Mouse (Mus musculus): ENCODE measurements around the gene Dnajb14.
"Not testable (repeated sequence)": the region's sequence is repeated elsewhere in the genome, so short reads cannot be mapped to it uniquely, and the experiment has no call there.

The Dnajb14 gene

DNA sequence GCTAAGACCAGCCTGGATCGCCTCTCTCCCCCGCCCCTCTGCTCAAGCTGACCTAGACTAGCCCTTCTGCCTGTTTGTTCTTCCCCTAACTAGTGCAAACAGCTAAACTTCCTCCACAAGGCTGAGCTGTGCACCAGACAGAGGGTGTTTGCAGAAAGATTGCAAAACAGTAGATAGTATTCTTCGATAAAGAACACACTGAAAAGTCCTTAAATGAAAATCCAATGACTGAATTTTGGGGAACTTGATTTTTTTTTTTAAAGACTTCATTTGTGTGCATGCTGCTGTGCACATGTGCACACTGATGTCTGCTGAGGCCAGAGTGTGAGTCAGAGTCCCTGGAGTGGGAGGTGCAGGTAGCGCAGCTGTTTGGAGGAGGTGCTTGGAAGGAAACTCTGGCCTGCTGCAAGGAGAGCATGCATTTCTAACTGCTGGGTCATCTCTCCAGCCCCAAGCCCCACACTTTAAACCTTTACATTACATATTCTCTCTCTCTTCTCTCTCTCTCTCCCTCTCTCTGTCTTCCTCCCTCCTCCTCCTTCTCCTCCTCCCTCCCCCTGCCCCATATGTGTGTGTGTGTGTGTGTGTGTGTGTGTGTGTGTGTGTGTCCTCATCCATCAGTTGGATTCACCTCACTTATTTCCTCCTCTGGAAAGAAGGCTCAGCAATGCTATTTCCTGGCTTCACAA lies 84.9 kb downstream of the Dnajb14 start:
- no peak for DNase-seq (ENCODE audit: low read depth, low spot score)

DNA sequence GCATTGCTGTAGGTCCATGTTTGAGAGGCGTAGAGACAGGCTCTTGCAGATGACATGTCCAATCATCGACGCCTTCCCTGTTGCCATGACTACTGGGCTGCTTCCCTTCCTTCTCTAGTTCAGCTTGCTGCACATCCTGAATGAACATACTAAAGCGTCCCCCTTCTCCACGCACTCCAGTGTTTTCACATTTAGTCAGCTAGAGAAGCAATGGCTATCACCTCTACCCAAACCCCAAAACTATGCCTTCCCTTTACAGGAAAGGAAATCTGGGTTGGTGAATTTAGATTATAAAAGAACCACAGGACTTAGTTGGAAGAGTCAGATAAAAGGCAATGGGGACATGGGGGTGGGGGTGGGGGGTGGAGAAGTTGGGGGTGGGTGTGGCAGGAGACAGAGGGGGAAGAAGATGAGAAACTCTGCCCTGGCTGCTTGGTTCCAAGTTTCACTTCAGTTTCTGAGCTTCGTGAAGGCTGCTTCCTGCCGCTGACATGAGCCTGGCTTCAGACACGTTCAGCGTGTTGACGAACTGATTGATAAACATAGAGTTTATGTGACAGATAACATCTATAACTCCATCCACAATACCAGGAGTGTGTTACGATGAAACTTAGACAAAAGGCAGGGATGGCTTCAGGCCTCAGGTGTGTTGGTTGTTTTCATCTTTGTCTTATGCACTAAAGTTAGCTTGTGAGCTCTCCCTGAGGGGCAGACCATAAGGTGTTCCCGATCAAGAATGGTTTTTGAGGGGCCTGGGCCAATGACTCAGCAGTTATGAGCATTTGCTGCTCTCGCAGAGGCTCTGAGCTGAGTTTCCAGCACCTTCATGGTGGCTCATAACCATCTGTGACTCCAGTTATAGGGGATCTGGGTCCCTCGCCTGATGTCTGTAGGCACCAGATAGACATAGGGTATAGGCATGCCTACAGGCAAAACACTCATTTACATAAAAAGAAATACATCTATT lies 85.7 kb downstream of the Dnajb14 start:
- DNase-seq (ENCODE audit: low read depth, low spot score): peak; percentile 63

DNA sequence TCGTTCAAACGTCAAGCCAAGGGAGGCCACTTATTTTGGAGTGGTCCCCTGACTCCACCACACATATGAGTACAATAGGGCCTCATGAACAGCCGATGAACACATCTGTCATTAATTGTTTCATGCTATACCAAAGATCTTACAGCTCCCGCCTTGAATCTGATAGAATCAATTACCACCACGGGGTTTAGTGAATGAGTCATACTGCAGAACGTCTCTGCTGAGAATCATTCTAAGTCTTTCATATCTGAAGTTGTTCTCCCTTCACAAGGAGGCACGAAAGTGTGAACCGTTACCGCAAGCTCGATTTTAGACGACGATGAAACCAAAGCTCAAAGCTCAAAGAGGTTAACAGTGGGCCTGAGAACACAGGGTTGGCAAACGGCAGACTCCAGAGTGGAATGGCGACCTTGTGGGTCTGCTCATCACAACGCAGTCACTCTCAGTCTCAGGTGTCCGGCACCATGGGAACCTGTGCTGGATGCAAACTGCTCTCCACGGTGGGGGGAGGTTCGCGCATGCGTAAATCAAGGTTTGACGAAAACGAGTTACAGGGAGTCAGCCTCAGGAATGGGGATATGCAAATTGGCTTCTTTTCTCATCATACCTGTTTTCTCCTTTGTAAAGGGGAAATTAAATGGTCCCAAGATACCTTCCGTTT lies 86.9 kb downstream of the Dnajb14 start:
- DNase-seq (ENCODE audit: low read depth, low spot score): no peak

DNA sequence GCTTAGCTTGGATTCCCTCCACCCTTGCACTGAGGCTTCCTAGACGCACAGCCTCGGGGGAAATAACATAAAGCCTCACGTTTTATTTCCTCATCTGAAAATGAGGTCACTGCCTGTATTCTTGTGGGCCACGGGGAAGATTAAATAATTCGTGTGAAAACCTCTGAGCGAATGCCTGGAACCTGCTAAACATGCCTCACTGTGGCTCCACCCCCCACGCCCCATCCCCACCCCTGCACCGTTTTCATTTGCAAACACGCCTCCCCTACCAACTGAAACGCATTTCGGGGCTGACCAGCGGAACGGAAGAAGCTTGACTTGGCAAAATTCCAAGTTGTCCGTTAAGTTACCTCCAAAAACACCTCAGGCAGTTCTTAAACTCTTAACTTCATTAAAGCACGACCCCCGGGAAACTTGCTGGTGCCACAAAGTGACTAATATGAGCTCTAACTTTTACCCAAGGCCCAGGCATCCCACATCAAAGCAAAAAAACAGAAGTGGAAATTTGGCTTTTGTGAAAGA lies 88.1 kb downstream of the Dnajb14 start:
- DNase-seq (ENCODE audit: low read depth, low spot score): no peak

DNA sequence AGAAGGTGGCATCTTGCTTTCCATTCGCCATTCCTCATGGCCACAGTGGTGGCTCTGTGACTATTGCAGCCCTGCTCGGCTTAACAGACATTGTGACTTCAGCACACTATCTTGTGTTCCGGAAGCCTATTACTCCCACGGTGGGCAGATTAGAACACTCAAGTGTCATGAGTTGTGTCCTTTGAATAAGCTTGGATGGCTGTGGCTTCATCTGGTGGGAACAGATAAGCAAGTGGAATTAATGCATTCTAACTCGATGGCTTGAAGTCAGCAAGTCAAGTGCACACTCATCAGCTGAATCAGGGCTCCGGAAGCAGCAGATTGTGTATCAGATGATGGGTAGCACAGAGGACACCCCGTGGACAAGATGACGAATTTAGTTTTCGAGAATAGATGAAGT lies 90.4 kb downstream of the Dnajb14 start:
- no peak for DNase-seq (ENCODE audit: low read depth, low spot score)

DNA sequence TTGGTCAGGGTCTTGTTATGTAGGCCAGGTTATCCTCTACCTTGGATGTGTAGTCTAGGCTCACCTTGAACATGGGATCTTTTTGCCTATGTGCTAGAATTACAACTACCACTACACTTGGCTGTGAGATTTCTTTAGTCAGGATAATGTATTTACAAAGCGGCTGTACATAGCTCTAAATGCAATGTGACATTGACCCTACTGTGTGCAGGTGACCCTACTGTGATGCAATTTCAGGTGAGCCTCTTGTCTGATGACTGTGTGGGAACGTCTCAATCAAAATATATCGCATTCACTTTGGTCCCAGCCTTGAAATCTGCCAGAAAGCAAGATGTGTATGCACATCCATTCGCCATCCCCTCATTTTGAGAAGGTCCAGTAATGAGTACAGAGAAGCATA lies 90.9 kb downstream of the Dnajb14 start:
- DNase-seq (ENCODE audit: low read depth, low spot score): no peak

DNA sequence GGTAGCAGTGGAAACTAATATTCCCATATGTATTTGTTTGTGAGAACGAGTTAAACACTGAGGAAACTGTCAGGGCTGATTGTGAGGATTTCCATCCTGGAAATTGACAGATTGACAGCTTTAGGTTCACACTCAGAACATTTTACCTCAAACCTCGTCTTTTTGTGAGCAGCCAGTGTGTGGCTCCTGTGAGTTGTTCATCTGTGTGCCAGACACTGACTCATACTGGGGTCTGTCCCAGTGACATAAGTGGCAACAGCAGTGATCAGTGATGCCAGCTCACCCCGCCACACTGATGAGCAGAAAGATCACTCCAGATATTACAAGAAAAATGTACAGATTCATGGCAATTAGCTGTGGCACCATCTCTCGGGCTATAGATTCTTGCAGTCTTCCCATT lies 92.0 kb downstream of the Dnajb14 start:
- DNase-seq (ENCODE audit: low read depth, low spot score): no peak

DNA sequence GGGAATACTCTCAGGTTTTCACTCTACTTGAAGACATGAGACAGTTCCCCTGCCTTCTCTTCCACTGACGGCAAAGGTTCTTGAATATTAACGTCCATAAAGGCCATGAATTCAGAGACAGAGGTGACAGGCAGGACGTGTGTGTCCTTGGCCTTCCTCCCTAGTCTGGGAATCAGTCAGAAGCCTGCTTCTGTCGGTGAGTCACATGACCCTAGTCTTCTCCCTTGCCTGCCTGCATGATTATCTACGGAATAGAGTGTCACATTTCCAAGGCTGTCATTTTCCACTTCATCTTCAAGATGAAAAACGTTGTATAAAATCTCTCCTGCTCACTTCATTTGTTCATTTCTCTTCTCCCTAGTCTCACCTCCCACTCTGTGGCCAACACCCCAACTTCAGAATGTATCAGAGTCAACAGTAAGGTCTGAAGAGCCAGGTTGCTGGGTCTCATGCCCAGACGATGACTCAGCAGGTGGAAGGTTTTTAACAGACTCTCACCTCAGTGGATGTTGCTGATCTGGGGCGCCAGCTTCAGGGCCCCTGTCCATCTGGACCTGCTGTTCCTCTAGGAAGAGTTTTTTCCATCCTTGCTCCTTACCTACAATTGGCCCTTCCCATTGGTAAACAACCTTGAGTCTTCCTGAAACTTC lies 94.4 kb downstream of the Dnajb14 start:
- no peak for DNase-seq (ENCODE audit: low read depth, low spot score)

DNA sequence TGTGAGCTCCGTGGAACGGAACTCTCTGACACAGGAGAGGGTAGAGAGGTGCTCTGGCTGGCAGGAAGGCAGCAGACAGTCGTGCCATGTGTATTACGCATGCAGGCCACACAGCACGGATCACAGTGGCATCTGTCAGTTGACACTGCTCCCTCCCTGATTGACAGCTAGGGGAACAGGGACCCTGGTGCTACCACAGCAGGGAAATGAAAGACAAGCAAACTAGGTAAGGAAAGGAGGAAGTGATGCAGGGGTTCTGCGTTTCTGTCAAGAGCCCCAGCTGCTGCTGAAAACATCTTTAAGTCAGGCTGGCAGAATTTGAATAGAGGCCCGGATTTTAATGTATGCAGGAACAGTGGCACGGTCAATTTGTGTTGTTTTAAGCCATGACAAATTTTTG lies 96.0 kb downstream of the Dnajb14 start:
- no peak for DNase-seq (ENCODE audit: low read depth, low spot score)

DNA sequence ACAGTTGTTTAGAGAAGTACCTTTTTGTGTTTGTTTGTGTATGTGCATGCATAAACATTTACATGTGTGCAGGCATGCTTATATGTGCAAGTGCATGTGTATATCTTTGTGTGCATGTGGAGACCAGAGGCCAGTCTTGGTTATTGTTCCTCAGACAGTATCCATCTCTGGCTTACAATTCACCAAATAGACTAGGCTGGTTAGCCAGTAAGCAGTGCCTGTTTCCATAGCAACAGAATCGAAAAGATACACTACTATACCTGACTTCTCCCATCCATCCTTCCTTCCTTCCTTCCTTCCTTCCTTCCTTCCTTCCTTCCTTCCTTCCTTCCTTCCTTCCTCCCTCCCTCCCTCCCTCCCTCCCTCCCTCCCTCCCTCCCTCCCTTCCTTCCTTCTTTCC lies 96.5 kb downstream of the Dnajb14 start:
- not testable (repeated sequence) for DNase-seq (ENCODE audit: low read depth, low spot score)
